Mouse (Mus musculus): ENCODE results near the gene Fuca1. TPM values are rescaled to one million over a fixed set of nuclear protein-coding genes. Genes with fewer than 3 reads are reported as not detected.
A peak's percentile ranks its signal among the peaks of the same experiment; 100 is the strongest.

Gene Fuca1
- total RNA-seq, 2 experiments from 2014 or later, result 39.3 to 122 TPM

DNA sequence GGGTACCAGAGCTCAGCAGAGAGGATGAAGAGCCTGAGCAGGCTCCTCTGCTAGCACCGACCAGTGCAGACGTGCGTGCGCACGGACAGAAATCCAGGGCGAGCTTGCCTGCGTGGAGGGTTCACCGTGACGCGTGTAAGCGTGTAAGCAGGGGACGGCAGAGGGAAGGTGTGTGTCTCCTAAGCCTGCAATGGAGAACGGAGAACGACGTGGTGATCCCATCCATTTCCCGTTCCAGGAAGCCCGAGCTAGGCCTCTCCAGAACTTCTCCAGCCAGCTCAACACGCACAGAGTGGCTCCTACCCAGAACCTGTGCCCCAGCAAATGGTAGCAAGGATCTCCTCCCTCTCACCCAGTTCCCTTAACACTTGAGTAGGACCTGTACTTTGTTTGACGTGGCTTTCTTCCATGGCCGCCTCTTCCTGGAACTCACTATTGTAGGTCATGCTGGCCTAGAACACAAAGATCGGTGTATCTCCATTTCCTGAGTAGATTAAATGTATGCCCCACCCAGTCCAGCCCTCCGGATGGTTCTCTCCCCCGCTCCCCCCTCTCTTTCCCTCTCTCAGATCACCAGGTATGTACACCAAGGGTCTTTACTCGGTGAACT is 32.0 kb upstream of the Fuca1 start:
- no peak for ATAC-seq (replicated peaks; ENCODE audit: poor library complexity)

DNA sequence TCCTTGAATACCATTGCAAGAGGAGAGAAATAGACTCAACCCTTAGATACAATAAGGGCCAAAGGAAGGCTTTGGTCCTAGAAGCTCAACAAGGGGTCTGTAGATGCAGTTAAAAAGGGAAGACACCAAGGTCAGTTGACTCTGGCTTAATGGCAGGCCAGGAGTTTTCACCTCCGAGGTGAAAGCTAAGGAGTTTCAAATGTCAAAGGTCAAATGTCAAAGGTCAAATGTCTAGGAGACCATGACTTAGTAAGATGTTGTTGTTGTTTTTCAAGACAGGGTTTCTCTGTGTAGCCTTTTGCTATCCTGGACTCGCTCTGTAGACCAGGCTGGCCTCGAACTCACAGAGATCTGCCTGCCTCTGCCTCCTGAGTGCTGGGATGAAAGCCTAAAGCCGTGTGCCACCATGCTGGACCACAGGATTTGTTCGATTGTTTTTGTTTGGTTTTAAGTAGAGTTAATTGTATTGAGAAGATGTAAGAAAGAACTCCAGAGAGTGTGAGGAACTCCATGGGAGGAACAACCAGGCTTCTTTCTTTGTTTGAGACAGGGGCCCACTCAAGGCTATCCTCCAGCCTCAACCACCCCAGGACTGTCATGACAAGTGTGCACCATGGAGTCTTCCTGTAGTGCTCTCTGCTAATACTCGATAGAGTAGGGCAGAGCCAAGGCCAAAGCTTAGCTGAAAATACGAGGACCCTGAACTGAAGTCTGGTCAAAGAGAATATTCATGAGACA is 31.2 kb upstream of the Fuca1 start:
- no peak for ATAC-seq (replicated peaks; ENCODE audit: poor library complexity)

DNA sequence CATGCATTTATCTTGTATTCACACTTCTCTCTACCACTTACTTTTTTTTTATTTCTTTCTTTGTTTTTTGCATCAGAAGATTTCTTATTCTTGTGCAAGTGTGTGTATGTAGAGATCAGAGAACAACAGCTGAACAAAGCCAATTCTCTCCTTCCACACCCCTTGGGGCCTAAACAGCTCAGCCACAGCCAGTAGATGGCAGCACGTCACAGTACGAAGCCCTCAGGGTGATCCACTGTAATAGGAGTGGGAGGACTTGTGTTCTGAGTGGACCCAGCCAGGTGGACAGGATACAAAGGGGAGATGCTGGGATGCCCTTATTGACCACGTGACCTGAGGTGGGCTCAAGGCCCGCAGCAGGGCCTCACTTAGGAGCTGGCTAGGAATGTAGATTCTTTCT is 30.7 kb upstream of the Fuca1 start:
- peak; percentile 90 for ATAC-seq (replicated peaks; ENCODE audit: poor library complexity)

DNA sequence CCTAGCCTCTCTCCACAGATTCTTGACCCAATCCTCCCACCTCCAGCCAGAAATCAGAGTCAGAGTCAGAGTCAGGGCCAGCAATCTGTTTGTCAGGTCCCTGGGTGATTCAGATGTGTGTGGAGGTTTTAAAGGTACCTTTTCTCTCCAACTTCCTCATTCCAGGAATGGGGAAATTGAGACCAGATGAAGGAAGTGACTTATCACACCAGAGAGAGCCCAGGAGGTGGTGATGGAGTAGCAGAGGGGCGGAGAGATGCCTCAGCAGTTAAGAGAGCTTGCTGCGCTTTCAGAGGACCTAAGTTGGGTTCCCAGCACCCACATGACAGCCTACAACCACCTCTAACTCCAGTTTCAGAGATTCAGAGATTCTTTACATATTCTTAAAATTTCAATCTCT is 29.0 kb upstream of the Fuca1 start:
- ATAC-seq (replicated peaks; ENCODE audit: poor library complexity), result no peak

DNA sequence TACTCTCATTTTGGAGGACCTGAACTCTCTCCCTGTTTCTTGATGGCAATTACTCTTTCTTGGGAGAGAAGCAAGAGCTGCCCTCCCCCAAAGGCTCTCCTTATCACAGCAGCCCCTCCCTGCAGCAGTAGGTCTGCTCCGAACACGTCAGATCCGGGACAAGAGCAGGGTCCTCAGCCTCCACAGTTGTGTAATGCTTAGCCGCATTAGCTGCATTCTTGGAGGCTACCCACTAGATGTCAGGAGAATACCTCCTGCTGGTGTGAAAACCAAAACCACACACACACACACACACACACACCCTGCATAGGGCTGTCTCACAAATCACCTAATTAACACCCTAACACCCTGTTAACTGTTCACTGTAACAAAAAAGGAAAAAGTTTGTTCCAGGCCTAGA is 27.7 kb upstream of the Fuca1 start:
- ATAC-seq (replicated peaks; ENCODE audit: poor library complexity), result peak; percentile 45

DNA sequence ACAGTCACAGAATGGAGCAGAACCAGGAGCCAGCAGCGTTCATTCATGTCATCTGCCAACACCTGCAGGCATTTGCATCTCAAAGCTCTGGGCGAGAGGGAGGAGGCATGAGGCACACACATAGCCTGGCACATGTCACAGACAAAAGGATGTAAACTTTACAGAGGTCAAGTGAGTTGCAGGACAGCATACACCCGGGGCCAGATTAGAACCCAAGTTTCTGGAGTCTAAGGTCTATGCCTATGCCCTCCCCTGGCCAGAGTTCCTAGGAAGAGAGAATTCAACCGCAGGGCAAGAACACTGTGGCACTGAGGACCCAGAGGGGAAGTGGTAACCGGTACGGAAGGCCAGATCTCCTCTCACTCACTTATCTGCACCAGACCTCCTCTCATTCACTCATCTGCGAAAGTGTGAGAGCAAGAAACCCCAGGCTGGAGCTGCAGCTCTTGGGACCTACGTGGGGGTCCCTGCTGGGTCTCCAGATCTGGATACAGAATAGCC is 25.4 kb upstream of the Fuca1 start, which contains the start of gene Cnr2:
Gene Cnr2, plus strand, starts transcription at position 324 of the 501 bp plus-strand sequence.
- ATAC-seq (replicated peaks; ENCODE audit: poor library complexity), result peak; percentile 33

DNA sequence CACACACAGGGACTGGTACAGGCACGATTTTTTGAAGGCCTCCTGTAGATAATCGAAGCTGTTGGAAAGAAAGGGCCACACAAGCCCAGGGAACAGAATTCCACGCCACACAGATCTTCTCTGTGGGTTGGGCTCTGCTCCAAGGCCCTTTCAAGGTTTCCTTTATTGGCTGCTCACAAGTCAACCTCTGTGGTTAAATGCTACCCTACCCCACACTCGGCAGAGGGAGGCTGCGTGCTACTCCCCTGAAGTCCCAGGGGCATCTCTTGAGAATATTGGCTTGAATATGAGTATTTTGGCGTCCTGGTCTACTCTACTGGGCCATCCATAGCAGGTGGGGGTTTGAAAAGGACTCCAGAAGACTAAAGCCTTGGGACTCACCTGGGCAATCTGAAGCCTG is 24.4 kb upstream of the Fuca1 start:
- no peak for ATAC-seq (replicated peaks; ENCODE audit: poor library complexity)

DNA sequence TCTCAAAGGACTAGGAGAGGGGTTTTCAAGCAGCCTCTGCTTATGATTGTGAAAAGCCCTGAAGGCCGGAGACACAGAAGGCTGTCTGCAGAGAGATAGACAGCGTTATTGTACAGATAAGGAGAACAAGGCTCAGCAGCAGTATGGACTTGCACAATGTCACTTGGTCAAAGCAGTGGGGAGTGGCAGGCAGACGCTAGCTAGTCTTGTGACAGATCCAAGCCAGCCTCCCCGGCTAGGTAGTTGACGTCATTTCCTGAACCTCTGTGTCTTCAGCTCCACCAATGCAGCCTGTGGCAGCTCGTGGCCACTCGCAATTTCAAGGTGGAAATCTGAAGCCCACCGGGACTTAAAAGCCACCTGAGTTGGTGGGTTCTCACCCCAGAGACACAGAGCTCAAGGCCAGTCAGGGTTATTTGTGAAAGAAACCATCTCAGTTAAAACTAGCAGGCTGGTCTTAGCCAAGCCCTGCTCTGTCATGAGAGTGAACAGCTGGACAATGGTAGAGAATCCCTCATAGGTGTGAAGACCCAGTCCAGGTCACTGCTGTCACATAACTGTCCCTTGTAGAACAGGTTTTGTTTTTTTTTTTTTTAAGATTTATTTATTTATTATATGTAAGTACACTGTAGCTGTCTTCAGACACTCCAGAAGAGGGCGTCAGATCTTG is 22.0 kb upstream of the Fuca1 start:
- peak; percentile 85 for ATAC-seq (replicated peaks; ENCODE audit: poor library complexity)

DNA sequence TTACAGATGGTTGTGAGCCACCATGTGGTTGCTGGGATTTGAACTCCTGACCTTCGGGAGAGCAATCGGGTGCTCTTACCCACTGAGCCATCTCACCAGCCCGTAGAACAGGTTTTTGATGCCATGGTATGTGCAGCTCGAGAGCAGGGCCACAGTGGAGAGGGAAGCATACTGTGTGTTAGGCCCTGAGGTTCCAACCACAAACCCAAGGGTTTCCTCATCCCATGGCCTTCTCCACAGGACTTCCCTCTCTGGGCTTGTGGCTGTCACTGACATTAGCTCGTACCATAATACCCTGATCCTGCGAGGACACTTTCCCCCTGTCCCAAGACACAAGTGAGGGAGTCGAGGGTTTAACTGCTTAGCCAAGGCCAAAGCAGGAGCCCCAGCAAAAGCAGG is 21.5 kb upstream of the Fuca1 start:
- peak; percentile 59 for ATAC-seq (replicated peaks; ENCODE audit: poor library complexity)

DNA sequence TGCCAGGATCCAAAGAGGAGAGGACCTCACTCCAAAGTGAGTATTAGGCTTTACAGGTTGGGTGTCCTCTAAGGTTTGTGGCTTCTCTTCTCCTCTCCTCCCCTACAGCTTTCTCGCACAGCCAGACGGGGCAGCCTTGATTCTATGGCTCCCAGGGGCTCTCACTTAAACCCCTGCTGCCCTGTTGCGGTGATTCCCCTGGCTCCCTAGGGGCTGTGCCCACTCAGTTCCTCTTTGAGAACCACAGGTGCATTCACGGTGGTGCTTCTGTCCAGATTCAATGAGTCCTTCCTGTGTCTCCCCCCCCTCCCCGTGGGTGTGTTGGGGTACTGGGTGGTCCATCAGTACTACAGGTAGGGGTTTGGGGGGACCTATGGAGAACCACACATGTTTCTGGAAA is 20.5 kb upstream of the Fuca1 start:
- no peak for ATAC-seq (replicated peaks; ENCODE audit: poor library complexity)

DNA sequence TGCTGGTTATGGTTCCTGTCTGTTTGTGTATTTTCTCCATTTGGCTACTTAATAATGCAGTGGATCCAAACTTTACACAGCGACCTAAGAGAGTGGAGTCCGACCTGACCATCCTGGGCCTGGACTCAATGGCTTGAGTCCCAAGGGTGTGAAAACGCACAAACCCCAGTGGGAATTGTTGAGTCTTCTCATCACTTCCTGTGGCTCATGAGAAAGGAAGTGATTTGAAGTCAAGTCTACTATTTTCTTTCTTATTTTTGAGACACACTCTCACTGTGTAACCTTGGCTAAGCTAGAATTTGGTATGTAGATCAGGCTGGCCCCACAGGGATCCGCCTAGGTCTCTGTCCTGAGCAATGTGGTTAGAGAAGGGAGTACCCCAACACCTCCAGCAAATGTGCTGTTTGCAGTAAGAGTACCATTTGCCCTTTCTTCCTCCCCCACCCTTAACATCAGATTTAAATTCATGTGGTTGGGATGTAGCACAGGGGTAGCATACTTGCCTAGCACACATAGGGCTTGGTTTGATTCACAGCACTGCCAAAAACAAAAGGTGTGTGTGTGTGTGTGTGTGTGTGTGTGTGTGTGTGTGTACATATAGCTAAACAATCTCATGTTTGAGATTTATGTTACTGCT is 17.8 kb upstream of the Fuca1 start:
- no peak for ATAC-seq (replicated peaks; ENCODE audit: poor library complexity)

DNA sequence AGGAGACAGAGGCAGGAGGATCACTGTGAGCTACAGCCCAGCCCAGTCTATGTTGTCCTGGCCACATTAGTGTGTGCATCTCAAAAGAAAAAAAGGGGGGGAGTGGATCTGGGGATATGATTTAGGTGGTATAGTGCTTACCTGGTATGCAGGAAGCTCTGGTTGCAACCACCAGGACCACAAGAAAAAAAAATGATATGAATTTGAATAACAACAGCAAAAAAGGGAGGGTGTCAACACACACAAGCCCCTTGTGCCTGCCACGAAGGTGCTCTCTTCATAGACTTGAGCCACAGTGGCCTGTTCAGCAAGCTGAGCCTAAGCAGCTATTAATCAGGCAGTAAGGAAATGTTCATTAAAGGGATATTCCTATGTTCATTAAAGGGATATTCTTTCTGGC is 15.7 kb upstream of the Fuca1 start:
- no peak for ATAC-seq (replicated peaks; ENCODE audit: poor library complexity)

DNA sequence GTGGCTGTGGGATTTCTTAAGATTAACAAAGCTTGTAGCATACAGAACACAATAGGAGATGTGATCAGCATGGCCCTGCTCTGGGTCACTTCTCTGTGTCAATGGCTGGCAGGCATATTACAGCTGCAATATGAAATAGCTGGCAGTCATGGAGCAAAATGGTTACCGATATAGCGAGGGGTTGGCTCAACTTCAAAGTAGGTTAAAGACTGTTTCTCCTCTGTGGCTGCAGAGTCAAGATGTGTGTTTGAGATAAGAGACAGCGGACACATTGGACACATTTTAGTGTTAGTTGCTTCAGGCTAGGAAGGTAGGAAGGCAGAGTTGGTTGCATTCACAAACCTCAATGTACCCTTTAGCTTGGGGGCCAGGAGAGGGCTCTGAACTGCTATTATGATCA is 13.9 kb upstream of the Fuca1 start:
- peak; percentile 89 for ATAC-seq (replicated peaks; ENCODE audit: poor library complexity)

DNA sequence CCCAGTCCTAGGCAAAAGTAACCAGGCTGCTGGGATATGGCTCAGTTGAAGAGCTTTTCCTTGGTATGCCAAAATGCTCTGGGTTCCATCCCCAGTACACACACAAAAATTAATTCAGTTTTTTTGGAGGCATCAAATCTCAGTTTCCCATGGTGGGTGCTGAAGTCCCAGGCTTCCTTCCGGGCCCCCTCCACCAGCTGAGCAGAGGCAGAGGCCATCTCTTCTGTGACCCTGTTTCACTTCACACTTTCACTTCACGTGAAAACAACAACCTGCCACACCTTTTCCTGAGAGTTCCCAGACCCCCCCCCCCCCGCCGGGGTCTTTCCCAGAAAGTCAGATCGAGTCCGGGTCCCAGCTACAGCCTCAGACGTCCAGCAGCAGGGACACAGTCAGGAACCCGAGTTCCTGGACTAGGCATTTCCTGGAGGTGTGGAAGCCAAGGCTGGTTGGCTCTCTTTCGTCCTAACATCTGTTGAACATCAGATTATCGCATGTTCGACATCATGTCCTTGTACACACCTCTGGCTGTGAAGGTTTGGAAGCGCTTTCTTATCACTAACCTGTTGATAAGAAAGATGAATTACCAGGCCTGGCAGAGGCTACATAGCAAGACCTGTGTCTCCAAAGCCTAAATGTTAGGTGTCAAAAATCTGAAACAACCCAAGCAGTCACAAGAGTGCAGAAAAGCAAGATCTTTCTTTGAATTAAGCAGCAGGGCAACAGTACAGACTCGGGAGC is 11.0 kb upstream of the Fuca1 start:
- no peak for ATAC-seq (replicated peaks; ENCODE audit: poor library complexity)

DNA sequence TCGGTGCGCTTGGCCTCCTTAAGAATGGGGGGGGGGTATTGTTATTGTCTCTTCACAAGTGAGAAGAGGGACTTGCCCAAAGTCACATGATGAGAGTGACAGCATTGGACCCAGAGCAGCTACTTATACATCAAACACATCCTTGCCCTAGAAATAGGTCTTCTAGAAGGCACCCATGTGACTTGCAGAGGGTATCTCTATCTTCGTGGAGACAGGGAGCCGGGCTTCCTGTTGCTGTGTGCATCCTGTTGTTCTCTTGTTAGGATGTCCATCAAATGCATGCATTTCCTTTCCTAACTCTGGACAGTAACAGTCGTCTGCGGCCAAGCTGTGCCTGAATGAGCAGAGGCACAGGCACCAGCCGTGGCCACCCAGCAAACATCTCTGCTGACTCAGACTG is 9.0 kb upstream of the Fuca1 start:
- ATAC-seq (replicated peaks; ENCODE audit: poor library complexity), result 0 out of 2 replicates have a peak, but pooled peaks have one; percentile 12

DNA sequence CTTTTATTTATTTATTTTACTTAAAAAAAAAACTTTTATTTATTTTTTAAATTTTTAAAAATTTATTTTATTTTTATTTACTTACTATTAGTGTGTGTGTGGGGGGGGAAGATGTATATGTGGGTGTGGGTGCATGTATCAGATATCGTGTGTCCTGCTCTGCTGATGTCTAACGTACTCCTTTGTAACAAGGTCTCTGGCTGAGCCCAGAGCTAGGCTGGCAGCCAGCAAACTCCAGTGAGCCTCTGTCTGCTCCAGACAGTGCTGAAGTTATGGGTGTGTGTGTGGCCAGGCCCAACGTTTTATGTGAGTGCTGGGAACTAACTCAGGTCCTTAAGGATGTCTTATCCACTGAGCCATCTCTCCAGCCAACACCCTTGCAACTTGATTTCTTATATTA is 8.4 kb upstream of the Fuca1 start:
- peak; percentile 77 for ATAC-seq (replicated peaks; ENCODE audit: poor library complexity)

DNA sequence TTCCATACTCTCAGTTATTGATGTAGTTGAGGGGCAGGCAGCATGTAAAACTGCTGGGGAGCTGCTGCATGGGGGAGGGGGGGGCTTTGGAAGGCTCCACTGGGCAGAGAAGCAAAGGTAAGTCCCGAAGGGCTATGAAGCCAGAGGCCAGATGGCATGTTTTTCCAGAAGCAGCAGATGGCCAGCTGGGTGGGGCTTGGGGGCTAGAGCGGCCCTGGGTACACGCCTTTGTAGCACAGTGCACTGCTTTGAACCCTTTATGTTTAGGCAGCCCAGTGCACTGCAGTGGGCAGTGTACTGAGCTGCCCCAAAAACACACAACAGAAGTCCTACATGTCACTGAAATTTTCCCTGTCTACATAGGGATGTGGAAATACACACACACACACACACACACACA is 7.7 kb upstream of the Fuca1 start:
- ATAC-seq (replicated peaks; ENCODE audit: poor library complexity), result no peak

DNA sequence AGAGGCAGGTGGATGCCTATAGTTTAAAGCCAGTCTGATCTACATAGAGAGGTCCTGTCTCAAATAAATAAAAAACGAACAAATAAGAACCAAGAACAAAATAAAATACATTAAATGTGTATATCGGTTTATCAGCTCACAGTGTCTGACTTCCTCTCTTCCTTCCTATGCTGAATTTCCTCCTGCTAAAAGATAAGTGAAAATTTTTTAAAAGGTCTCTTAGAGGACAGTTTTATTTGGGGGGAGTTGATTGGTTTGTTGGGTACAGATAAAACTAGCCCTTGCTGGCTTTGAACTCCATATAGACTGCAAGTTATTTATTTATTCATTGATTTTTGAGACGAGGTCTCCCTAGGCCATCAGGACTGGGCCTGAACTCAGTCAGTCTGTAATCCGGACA is 7.1 kb upstream of the Fuca1 start:
- ATAC-seq (replicated peaks; ENCODE audit: poor library complexity), result peak; percentile 17

DNA sequence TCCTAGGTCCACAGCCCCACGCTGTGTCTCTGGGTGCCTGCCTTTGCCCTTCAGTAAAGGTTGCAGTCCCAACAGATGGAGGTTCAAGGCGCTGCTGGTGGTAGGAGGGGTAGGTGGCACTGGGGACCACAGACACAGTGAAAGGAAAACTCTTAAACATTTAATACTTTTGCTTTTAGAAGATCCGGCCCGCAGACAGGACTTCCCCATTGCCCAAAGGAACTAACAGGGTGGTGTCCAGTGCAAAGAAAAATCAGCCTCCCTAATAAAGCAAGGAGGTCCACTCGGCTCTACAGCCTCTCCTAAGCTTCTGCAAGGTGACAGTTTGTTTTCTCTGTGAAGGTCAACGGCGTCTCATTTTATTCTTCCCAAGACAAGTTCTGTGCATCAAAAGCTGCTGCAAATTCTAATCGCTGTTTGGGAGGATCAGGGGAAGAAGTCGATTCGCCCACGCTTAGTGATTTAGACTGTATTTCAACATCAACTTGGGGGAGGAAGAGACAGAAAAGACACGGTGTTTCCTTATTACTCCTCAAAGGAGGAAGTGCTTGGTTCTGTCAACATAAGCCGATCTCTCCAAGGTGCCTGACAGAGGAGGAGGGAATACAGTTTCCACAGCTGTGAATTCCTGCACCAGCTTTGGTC is 1.8 kb upstream of the Fuca1 start:
- ATAC-seq (replicated peaks; ENCODE audit: poor library complexity), result peak; percentile 51

DNA sequence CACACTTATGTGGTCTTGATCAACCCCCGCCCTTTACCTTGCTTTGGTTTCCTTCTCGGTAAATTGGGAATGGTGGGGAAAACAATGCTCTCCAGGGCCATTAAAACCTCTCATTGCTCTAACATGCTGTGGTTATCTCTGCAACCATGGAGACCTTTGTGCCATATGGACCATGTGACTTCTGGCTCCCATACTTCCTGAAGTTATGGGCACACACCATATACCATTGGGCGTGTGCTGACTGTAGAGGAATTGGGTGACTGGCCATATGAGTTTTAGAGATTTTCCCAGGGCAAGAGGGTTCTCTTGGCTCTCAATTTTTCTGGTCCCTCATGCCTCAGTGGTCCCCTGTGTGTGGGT is 1.3 kb upstream of the Fuca1 start:
- no peak for ATAC-seq (replicated peaks; ENCODE audit: poor library complexity)
